Mouse (Mus musculus) embryonic fibroblast, embryonic 13.5 days (primary cell): Measurements from ENCODE around the gene Eef2k.

Experiments used
- CTCF ChIP-seq: IDR thresholded peaks from 2 replicates; pipeline ENCODE4 v1.5.1; 2011; ENCODE audit warnings: mild to moderate bottlenecking, control low read depth, low read length, moderate library complexity, borderline replicate concordance; ENCODE audit not compliant: insufficient read depth
- POLR2A ChIP-seq: IDR thresholded peaks from 2 replicates; pipeline ENCODE4 v1.6.1; 2011; ENCODE audit warnings: low read depth, mild to moderate bottlenecking, control low read depth, low read length, moderate library complexity

GRCm38 (mm10) chr7:120943936-120944509, 101.4 kb downstream of the Eef2k start:
- TF ChIP-seq CTCF (no peak), POLR2A (no peak)
